ENCODE assay signal across 8 mouse cellular contexts in genomic region chr9:59134171-59135041, GRCm38 (mm10).
DNase-seq lines count a peak whose midpoint lies in the region; ATAC-seq and TF ChIP-seq lines count a peak whose summit lies in the region.

No protein-coding gene starts in this region.

- 37% methylated on average over 15 of the region's 15 CpGs for WGBS in heart, embryonic 13.5 days
- 6% methylated on average over 15 of the region's 15 CpGs for WGBS in kidney, postnatal 0 days

- peaks cover 20% of the 10 kb centered on the region for H3K4me1 ChIP-seq in heart, embryonic 13.5 days
- H3K4me1 ChIP-seq in kidney, postnatal 0 days (replicated peaks; ENCODE audit: insufficient read depth, low read length), result peaks cover 11% of the 10 kb centered on the region; the same call in 1 of the 2 replicates

- peak overlapping the region; percentile 59; the same call in 1 of the 2 replicates for H3K9ac ChIP-seq in heart, embryonic 13.5 days
- H3K9ac ChIP-seq in kidney, postnatal 0 days (ENCODE audit: low read depth, low read length), result no peak overlapping the region

- H3K4me3 ChIP-seq in heart, embryonic 13.5 days, result peak overlapping the region; percentile 10
- H3K4me3 ChIP-seq in kidney, postnatal 0 days (replicated peaks; ENCODE audit: low read depth, low read length), result no peak overlapping the region; the same call in 1 of the 2 replicates

- peak overlapping the region; percentile 53 for H3K27ac ChIP-seq in heart, embryonic 13.5 days (replicated peaks)
- H3K27ac ChIP-seq in kidney, postnatal 0 days, result peak overlapping the region; percentile 74

- ATAC-seq in heart, embryonic 13.5 days (ENCODE audit: extremely low read depth, insufficient number of reproducible peaks, low FRiP score, low TSS enrichment), result no peak
- ATAC-seq in kidney, postnatal 0 days (replicated peaks; ENCODE audit: low FRiP score, low read depth), result peak; percentile 73

- no peaks in the 10 kb centered on the region for H3K36me3 ChIP-seq in heart, embryonic 13.5 days
- no peaks in the 10 kb centered on the region for H3K36me3 ChIP-seq in kidney, postnatal 0 days (ENCODE audit: insufficient read depth, low read length)

- peak; percentile 37 for DNase-seq in adrenal gland, postnatal 14 days
- DNase-seq in adrenal gland, postnatal 4 days (ENCODE audit: low spot score in 2 of 2), result no peak
- peak; percentile 31 for DNase-seq in embryo, embryonic 11.5 days (ENCODE audit: low read depth, low spot score)
- peak; percentile 91 for DNase-seq in kidney, postnatal 0 days (ENCODE audit: low spot score)
- peak; percentile 21 for DNase-seq in lung, postnatal 36 days
- peak; percentile 78 for DNase-seq in skeletal muscle tissue, adult 2 months (ENCODE audit: low read depth, low spot score)
- DNase-seq in layer of hippocampus, adult 9-10 months (ENCODE audit: low spot score), result no peak

- no peaks in the 10 kb centered on the region for H3K9me3 ChIP-seq in heart, embryonic 13.5 days
- H3K9me3 ChIP-seq in kidney, postnatal 0 days (replicated peaks; ENCODE audit: low read length), result no peaks in the 10 kb centered on the region

- TF ChIP-seq CTCF in kidney, postnatal 0 days (IDR thresholded peaks at IDR 0.05; ENCODE audit: low read depth), result no peak

- peak overlapping the region; percentile 46 for H3K4me2 ChIP-seq in heart, embryonic 13.5 days
- peak overlapping the region; percentile 42 for H3K4me2 ChIP-seq in kidney, postnatal 0 days (ENCODE audit: low read length)

- no peaks in the 10 kb centered on the region for H3K27me3 ChIP-seq in heart, embryonic 13.5 days (replicated peaks)
- no peaks in the 10 kb centered on the region for H3K27me3 ChIP-seq in kidney, postnatal 0 days (ENCODE audit: insufficient read depth, low read length)

Comparison
In these comparisons a context has a peak if more than half of its experiments do, and no peak if none do; other contexts are left out.
1. DNase-seq: peak in adrenal gland, postnatal 14 days (single experiment), embryo, embryonic 11.5 days (single experiment), kidney, postnatal 0 days (single experiment), lung, postnatal 36 days (single experiment) and skeletal muscle tissue, adult 2 months (single experiment); none in adrenal gland, postnatal 4 days (0 of 2) and layer of hippocampus, adult 9-10 months (single experiment).